10 mouse cellular contexts compared by ENCODE assay signal in the genomic region with DNA sequence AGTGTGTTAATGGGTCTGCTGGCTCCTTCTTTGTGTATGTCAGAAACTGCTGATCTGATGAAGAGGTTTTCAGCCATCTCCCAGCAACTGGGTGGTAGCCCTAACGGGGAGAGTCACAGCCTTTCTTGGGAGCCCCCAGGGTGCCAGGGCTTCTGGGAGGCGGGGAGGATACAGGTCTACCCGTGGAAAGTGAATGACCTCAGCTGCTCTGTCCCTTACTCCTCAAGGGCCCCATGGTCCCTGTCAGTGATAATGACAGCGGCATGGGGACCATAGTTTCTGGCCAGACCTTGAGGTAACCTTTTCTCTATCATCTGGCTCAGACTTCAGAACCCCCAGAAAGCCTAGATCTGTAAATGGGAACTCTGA. TPM values are rescaled to one million over a fixed set of nuclear protein-coding genes. Genes with fewer than 3 reads are reported as not detected.
DNase-seq lines count a peak whose midpoint lies in the region; ATAC-seq and TF ChIP-seq lines count a peak whose summit lies in the region.
"Had no signal": no experiment of that assay in that cellular context is flagged by ENCODE, and none has a peak within 500 bp of the region (broad histone marks: within the 10 kb centered on the region; RNA-seq: fewer than 3 reads in every experiment).

No protein-coding gene starts in this region.

- ATAC-seq in megakaryocyte, adult 5-6 weeks (ENCODE audit: poor library complexity, severe bottlenecking) = no peak
- ATAC-seq in limb, embryonic 14.5 days (ENCODE audit: low FRiP score, low read depth) = no peak
- no peak for ATAC-seq in stomach, embryonic 15.5 days (ENCODE audit: insufficient read depth, low FRiP score, low read depth)
- no peak for ATAC-seq in CD4-positive, CD25-positive, alpha-beta regulatory T cell, adult 4 months

- H3K27me3 ChIP-seq in megakaryocyte, embryonic 14.5 days (replicated peaks) = no peaks in the 10 kb centered on the region
- no peaks in the 10 kb centered on the region for H3K27me3 ChIP-seq in limb, embryonic 14.5 days (ENCODE audit: control insufficient read depth, insufficient read depth, low read length)
- no peaks in the 10 kb centered on the region for H3K27me3 ChIP-seq in stomach, embryonic 15.5 days (replicated peaks)
- H3K27me3 ChIP-seq: embryonic facial prominence, embryonic 13.5 days had no signal

- H3K9ac ChIP-seq in limb, embryonic 14.5 days (ENCODE audit: low read depth, low read length, severe bottlenecking) = no peak overlapping the region
- H3K9ac ChIP-seq in stomach, embryonic 15.5 days = no peak overlapping the region

- H3K9me3 ChIP-seq in megakaryocyte, embryonic 14.5 days = peaks cover 23% of the 10 kb centered on the region
- no peaks in the 10 kb centered on the region for H3K9me3 ChIP-seq in limb, embryonic 14.5 days (ENCODE audit: control insufficient read depth, low read length)
- no peaks in the 10 kb centered on the region for H3K9me3 ChIP-seq in stomach, embryonic 15.5 days
- H3K9me3 ChIP-seq: embryonic facial prominence, embryonic 13.5 days had no signal

- H3K4me2 ChIP-seq in limb, embryonic 14.5 days (replicated peaks; ENCODE audit: low read depth, low read length, severe bottlenecking) = peak overlapping the region; percentile 38
- H3K4me2 ChIP-seq in stomach, embryonic 15.5 days = peak overlapping the region; percentile 51

- TF ChIP-seq POLR2A in limb, embryonic 14.5 days (IDR thresholded peaks at IDR 0.05; ENCODE audit: borderline replicate concordance, extremely low read depth, insufficient read depth, insufficient read length) = no peak

- peaks cover 9% of the 10 kb centered on the region for H3K36me3 ChIP-seq in megakaryocyte, embryonic 14.5 days (replicated peaks; ENCODE audit: low read length)
- no peaks in the 10 kb centered on the region for H3K36me3 ChIP-seq in limb, embryonic 14.5 days (ENCODE audit: control insufficient read depth, insufficient read depth, low read length)
- H3K36me3 ChIP-seq in stomach, embryonic 15.5 days = no peaks in the 10 kb centered on the region
- H3K36me3 ChIP-seq: embryonic facial prominence, embryonic 13.5 days had no signal

- peak; percentile 18 for DNase-seq in cerebellum, adult 9-10 months
- no peak for DNase-seq in cerebellum, postnatal 14 days
- DNase-seq in limb, embryonic 14.5 days (ENCODE audit: low spot score) = no peak
- DNase-seq in adrenal gland, postnatal 25 days = no peak

- H3K4me3 ChIP-seq in megakaryocyte, embryonic 14.5 days (replicated peaks) = peak overlapping the region; percentile 90
- H3K4me3 ChIP-seq in limb, embryonic 14.5 days (replicated peaks; ENCODE audit: low read length) = no peak overlapping the region
- no peak overlapping the region for H3K4me3 ChIP-seq in stomach, embryonic 15.5 days (replicated peaks)

- WGBS in limb, embryonic 14.5 days = 21% methylated on average over 4 of the region's 4 CpGs
- 24% methylated on average over 4 of the region's 4 CpGs for WGBS in stomach, embryonic 15.5 days

- H3K4me1 ChIP-seq in megakaryocyte, embryonic 14.5 days = peaks cover 50% of the 10 kb centered on the region
- H3K4me1 ChIP-seq in limb, embryonic 14.5 days (ENCODE audit: control insufficient read depth, insufficient read depth, low read length) = no peaks in the 10 kb centered on the region
- peaks cover 10% of the 10 kb centered on the region; the same call in 1 of the 2 replicates for H3K4me1 ChIP-seq in stomach, embryonic 15.5 days

- no peak overlapping the region for H3K27ac ChIP-seq in limb, embryonic 14.5 days (replicated peaks; ENCODE audit: low read depth, low read length)
- H3K27ac ChIP-seq in stomach, embryonic 15.5 days = 0 out of 2 replicates have a peak overlapping the region, but pooled peaks have one; percentile 5
- H3K27ac ChIP-seq: embryonic facial prominence, embryonic 13.5 days had no signal

RNA-seq across cellular contexts. Expression of a gene that starts 23.1 kb away (rescaled TPM):
- polyA plus RNA-seq in megakaryocyte, embryonic 14.5 days (2012; ENCODE audit: insufficient read depth, low replicate concordance) = 6.5 and 7.0 TPM in 2 replicates
- total RNA-seq in megakaryocyte, adult 5-6 weeks (2015) = not detected in 2 replicates
- total RNA-seq in megakaryocyte, adult 5-6 weeks (2017) = not detected in 2 replicates
- polyA plus RNA-seq in limb, embryonic 14.5 days (2012; rRNA removed) = 5.9 and 7.8 TPM in 2 replicates
- polyA plus RNA-seq in limb, embryonic 14.5 days (2014; fragmentation: Nextera tagmentation; extraction: Ambion mirVana) = 8.4 and 9.3 TPM in 2 replicates
- 16.4 and 18.1 TPM in 2 replicates for polyA plus RNA-seq in stomach, embryonic 15.5 days (2015; fragmentation: Nextera tagmentation; extraction: Ambion mirVana)
- polyA plus RNA-seq in CD4-positive, CD25-positive, alpha-beta regulatory T cell, adult 4 months (2017; shearing (Covaris generic)) = 1 to 10 TPM; 3.1 to 3.2 TPM
- 5.6 and 9.5 TPM in 2 replicates for total RNA-seq in adrenal gland, postnatal 25 days (2021)
- total RNA-seq: neutrophil, adult 5-6 weeks had no signal

RNA-seq across cellular contexts. Expression of a gene that starts 35.2 kb away (rescaled TPM):
- polyA plus RNA-seq in megakaryocyte, embryonic 14.5 days (2012; ENCODE audit: insufficient read depth, low replicate concordance) = 15.4 and 53.6 TPM in 2 replicates
- 1,886 and 1,948 TPM in 2 replicates for total RNA-seq in megakaryocyte, adult 5-6 weeks (2015)
- total RNA-seq in megakaryocyte, adult 5-6 weeks (2017) = 1,623 and 1,719 TPM in 2 replicates
- 232 and 505 TPM in 2 replicates for polyA plus RNA-seq in limb, embryonic 14.5 days (2012; rRNA removed)
- polyA plus RNA-seq in limb, embryonic 14.5 days (2014; fragmentation: Nextera tagmentation; extraction: Ambion mirVana) = 689 and 720 TPM in 2 replicates
- polyA plus RNA-seq in stomach, embryonic 15.5 days (2015; fragmentation: Nextera tagmentation; extraction: Ambion mirVana) = 489 and 511 TPM in 2 replicates
- polyA plus RNA-seq in CD4-positive, CD25-positive, alpha-beta regulatory T cell, adult 4 months (2017; shearing (Covaris generic)) = 1,000 to 10,000 TPM in 1 of 2 experiments, 100 to 1,000 TPM in 1; 776 to 1,168 TPM
- 282 and 375 TPM in 2 replicates for total RNA-seq in adrenal gland, postnatal 25 days (2021)
